Mouse (Mus musculus): Measurements from ENCODE around the gene Tulp4. TPM values are rescaled to one million over a fixed set of nuclear protein-coding genes. Genes with fewer than 3 reads are reported as not detected.
A peak's percentile ranks its signal among the peaks of the same experiment; 100 is the strongest.
"Not testable (repeated sequence)": the region's sequence is repeated elsewhere in the genome, so short reads cannot be mapped to it uniquely, and the experiment has no call there.

Gene Tulp4
- polyA plus RNA-seq, 1 experiment from 2014 or later = 70.9 TPM

DNA sequence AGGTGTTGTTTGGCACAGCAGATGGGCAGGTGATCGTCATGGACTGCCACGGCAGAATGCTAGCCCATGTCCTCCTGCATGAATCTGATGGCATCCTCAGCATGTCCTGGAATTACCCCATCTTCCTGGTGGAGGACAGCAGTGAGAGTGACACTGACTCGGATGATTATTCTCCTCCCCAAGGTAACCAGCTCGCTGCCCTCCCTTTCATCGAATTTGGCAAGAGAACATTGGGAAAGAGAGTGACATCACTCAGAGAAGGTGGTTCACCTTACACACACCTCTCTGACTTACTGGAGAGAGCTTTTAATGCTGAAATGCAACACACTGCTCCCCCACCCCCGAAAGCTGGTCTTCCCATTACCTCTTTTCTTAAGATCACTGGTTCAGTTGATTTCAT lies 92.4 kb downstream of the Tulp4 start:
- 93% methylated on average over 6 of the region's 6 CpGs for WGBS
- no peak overlapping the region for H3K4me3 ChIP-seq (replicated peaks)

DNA sequence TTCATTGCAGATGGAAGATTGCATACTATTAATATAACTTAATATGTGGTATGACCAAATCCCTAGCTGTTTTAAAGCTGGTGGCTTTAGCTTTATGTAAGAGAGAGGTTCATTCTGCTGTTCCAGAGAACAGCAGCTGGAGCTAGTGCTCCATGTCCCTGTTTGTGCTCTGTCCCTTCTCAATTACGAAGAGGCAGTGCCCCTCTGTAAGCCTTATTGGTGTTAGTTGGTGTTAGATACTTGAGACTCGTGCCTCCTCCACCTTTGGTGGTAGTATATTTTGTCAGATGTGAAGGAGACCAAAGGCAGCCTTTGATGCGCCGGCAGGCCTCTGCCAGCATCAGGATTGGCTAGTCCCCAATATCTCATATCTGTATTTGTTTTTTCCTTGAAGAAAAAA lies 92.9 kb downstream of the Tulp4 start:
- Histone ChIP-seq H3K9me3 (no peaks in the 10 kb centered on the region), H3K36me3 (peaks cover 7% of the 10 kb centered on the region), H3K27ac (no peak overlapping the region), H3K4me2 (replicated peaks) (no peak overlapping the region), H3K27me3 (replicated peaks) (no peaks in the 10 kb centered on the region), H3K4me3 (replicated peaks) (no peak overlapping the region), H3K9ac (no peak overlapping the region), H3K4me1 (replicated peaks) (no peaks in the 10 kb centered on the region)
- ATAC-seq = no peak
- 63% methylated on average over 4 of the region's 4 CpGs for WGBS

More for the DNA sequence above, 92.4 kb downstream of the Tulp4 start:
- Histone ChIP-seq H3K9me3 (no peaks in the 10 kb centered on the region), H3K27me3 (replicated peaks) (no peaks in the 10 kb centered on the region), H3K27ac (no peak overlapping the region), H3K9ac (no peak overlapping the region), H3K4me1 (replicated peaks) (no peaks in the 10 kb centered on the region), H3K36me3 (peaks cover 7% of the 10 kb centered on the region), H3K4me2 (replicated peaks) (no peak overlapping the region)
- no peak for ATAC-seq

GRCm38 (mm10) chr17:6201522-6202250 lies 95.4 kb downstream of the Tulp4 start:
- Histone ChIP-seq H3K27ac (no peak overlapping the region), H3K27me3 (replicated peaks) (no peaks in the 10 kb centered on the region), H3K9ac (no peak overlapping the region), H3K4me2 (replicated peaks) (no peak overlapping the region), H3K4me1 (replicated peaks) (no peaks in the 10 kb centered on the region), H3K9me3 (no peaks in the 10 kb centered on the region), H3K36me3 (peaks cover 7% of the 10 kb centered on the region), H3K4me3 (replicated peaks) (no peak overlapping the region)
- ATAC-seq = no peak
- 94% methylated on average over 14 of the region's 14 CpGs for WGBS

DNA sequence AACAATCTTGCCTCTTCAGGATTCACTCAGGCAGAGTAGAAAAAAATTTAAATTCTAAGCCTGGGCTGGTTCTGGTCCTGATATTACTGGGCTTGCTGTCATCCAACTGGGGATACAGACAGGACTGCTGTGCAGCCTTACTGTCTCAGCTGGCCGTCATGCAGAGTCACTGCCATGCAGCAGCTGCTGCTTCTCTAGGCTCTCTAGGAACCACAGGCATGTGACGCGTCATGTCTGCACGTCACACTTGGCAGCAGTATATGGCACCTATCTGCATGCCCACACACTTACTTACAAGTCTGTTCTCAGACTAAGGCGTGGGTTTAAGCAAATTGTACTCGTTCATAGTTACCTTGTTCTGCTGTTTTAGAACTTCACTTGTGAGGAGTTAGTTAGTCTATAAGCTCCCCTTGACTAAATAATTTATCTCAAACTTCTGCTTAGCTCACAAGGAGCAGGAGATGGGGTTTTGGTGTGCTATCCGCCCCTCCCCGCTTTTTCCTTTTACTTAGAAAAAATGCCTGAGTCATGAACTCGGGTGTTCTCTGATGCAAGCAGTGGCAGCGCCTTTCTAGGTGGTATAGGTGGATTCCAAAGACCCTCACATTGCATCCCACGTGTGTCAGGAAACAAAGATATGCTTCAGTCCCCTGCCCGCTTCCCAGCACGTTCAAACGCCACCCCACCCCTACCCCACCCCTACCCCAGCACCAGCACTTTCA lies 96.3 kb downstream of the Tulp4 start:
- no peaks in the 10 kb centered on the region for H3K27me3 ChIP-seq (replicated peaks)
- peaks cover 7% of the 10 kb centered on the region for H3K36me3 ChIP-seq
- H3K4me2 ChIP-seq (replicated peaks) = no peak overlapping the region
- 82% methylated on average over 14 of the region's 14 CpGs for WGBS
- no peak for ATAC-seq
- H3K27ac ChIP-seq = no peak overlapping the region
- H3K9ac ChIP-seq = no peak overlapping the region
- H3K9me3 ChIP-seq = no peaks in the 10 kb centered on the region
- H3K4me3 ChIP-seq (replicated peaks) = no peak overlapping the region
- H3K4me1 ChIP-seq (replicated peaks) = no peaks in the 10 kb centered on the region

DNA sequence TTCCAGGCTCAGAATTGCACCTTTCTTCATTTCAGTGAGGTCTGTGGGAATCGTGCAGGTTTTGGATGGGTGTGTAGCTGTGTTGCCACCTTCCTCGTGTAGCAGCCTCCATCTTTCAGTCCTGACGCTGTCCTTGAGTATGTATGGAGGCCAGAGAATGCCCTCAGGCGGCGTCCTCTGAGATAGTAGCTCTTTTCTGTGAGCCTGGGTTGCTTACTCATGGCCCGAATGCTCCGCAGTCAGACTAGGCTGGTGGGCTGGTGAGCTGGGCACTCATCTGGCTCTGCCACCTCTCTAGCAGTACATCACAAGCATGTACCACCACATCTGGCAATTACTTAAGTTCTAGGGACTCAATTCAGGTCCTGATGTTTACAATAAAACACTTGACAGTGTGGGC lies 96.9 kb downstream of the Tulp4 start:
- no peaks in the 10 kb centered on the region for H3K4me1 ChIP-seq (replicated peaks)
- H3K36me3 ChIP-seq = peaks cover 7% of the 10 kb centered on the region
- no peak overlapping the region for H3K4me3 ChIP-seq (replicated peaks)
- no peak overlapping the region for H3K4me2 ChIP-seq (replicated peaks)
- WGBS = 88% methylated on average over 7 of the region's 7 CpGs
- no peaks in the 10 kb centered on the region for H3K9me3 ChIP-seq
- H3K27me3 ChIP-seq (replicated peaks) = no peaks in the 10 kb centered on the region
- no peak overlapping the region for H3K27ac ChIP-seq
- H3K9ac ChIP-seq = no peak overlapping the region
- ATAC-seq = no peak

- Histone ChIP-seq H3K27ac (no peak overlapping the region), H3K9ac (no peak overlapping the region), H3K4me2 (replicated peaks) (no peak overlapping the region), H3K27me3 (replicated peaks) (no peaks in the 10 kb centered on the region), H3K4me1 (replicated peaks) (no peaks in the 10 kb centered on the region), H3K9me3 (no peaks in the 10 kb centered on the region), H3K4me3 (replicated peaks) (no peak overlapping the region), H3K36me3 (peaks cover 7% of the 10 kb centered on the region)
- no peak for ATAC-seq
- 50% methylated on average over 4 of the region's 4 CpGs for WGBS
Measured at GRCm38 (mm10) chr17:6203795-6204194, 97.6 kb downstream of the Tulp4 start.

GRCm38 (mm10) chr17:6211721-6212120 lies 105.5 kb downstream of the Tulp4 start:
- WGBS = 80% methylated on average over 1 of the region's 1 CpGs
- H3K4me3 ChIP-seq (replicated peaks) = no peak overlapping the region
- no peak for ATAC-seq
- no peak overlapping the region for H3K27ac ChIP-seq
- H3K36me3 ChIP-seq = peaks cover 14% of the 10 kb centered on the region; the same call in 1 of the 2 replicates
- H3K4me2 ChIP-seq (replicated peaks) = no peak overlapping the region
- no peak overlapping the region for H3K9ac ChIP-seq
- H3K4me1 ChIP-seq (replicated peaks) = no peaks in the 10 kb centered on the region
- no peaks in the 10 kb centered on the region for H3K9me3 ChIP-seq
- no peaks in the 10 kb centered on the region for H3K27me3 ChIP-seq (replicated peaks)

DNA sequence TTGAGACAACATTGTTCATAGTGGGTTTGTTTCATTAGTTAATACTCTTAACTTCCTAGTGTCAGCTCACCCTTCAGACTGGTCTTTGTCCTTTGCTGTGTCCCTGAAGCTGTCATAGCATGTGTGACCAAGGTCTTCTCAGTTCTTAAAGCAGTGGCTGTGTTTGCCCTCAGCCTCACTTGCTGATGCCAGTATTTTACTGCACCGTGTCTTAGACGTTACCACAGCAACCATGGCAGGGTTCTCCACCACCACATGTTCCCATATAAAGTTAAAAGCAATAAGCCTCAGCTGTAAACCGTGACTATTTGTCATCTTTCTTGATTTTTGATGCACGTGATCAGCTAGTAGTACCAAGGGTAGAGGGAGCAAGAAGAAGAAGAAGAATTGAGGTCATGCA lies 109.4 kb downstream of the Tulp4 start:
- whole genome bisulfite sequencing = 87% methylated on average over 4 of the region's 4 CpGs
- ATAC-seq = no peak

DNA sequence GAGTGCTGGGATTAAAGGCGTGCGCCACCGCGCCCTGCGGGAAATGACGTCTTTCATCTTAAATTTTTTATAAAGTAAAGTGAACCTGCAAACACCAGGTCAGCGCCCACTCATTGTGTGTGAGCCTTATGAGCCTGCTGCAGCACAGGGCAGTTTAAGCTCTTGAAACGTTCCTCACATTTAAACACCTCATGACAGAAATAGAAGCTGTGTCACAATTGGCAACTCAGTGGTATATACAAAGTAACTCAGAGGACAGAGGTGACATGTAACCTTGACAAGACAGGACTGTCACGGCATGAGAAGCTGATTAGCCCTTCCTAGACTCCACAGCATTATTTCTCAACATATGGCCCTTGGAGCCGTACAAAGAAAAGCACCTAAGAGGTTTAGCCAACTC lies 110.3 kb downstream of the Tulp4 start:
- Histone ChIP-seq H3K4me1 (replicated peaks) (no peaks in the 10 kb centered on the region), H3K9ac (no peak overlapping the region), H3K4me2 (replicated peaks) (no peak overlapping the region), H3K4me3 (replicated peaks) (no peak overlapping the region), H3K9me3 (no peaks in the 10 kb centered on the region), H3K27ac (no peak overlapping the region), H3K36me3 (peaks cover 14% of the 10 kb centered on the region; the same call in 1 of the 2 replicates), H3K27me3 (replicated peaks) (no peaks in the 10 kb centered on the region)
- WGBS = 90% methylated on average over 10 of the region's 10 CpGs
- no peak for ATAC-seq

More for the DNA sequence above, 109.4 kb downstream of the Tulp4 start:
- H3K9ac ChIP-seq = no peak overlapping the region
- H3K4me2 ChIP-seq (replicated peaks) = no peak overlapping the region
- no peaks in the 10 kb centered on the region for H3K9me3 ChIP-seq
- no peaks in the 10 kb centered on the region for H3K4me1 ChIP-seq (replicated peaks)
- H3K4me3 ChIP-seq (replicated peaks) = no peak overlapping the region
- H3K27ac ChIP-seq = no peak overlapping the region
- peaks cover 14% of the 10 kb centered on the region; the same call in 1 of the 2 replicates for H3K36me3 ChIP-seq
- H3K27me3 ChIP-seq (replicated peaks) = no peaks in the 10 kb centered on the region

DNA sequence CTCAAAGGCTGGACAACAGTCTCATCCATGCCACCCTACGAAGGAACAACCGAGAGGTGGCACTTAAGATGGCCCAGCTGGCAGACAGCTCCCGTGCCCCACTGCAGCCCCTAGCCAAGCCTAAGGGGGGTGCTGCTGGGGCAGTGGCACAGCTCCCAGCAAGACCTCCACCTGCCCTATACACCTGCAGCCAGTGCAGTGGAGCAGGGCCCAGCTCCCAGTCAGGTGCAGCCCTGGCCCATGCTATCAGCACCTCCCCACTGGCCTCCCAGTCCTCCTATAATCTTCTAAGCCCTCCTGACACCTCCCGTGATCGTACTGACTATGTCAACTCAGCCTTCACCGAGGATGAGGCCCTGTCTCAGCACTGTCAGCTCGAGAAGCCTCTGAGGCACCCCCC lies 126.4 kb downstream of the Tulp4 start:
- H3K9me3 ChIP-seq; H3K36me3 ChIP-seq; H3K27me3 ChIP-seq (replicated peaks); H3K4me2 ChIP-seq (replicated peaks); H3K4me1 ChIP-seq (replicated peaks); H3K27ac ChIP-seq; ATAC-seq; H3K4me3 ChIP-seq (replicated peaks); H3K9ac ChIP-seq: not testable (repeated sequence)
- no CpG with 5 or more reads among the region's 7 CpGs for WGBS

DNA sequence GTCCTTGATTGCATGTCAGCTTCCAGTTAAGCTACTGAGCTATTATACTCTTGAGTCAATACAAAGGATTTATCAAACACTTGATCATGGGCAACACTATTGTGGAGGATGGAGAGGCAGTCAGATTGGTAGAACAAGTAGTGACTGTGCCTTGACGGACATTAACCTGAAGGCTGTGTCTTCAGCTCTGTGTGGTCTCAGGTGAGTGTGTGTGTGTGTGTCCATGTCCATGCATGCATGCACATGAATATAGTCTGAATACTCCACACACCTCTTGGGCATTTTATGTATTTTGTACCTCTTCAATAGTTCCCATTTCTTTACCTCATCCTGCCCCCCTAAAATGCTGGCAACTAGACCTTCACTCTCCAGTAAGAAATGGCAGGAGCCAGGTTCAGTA lies 145.1 kb downstream of the Tulp4 start:
- ATAC-seq; H3K4me3 ChIP-seq (replicated peaks); H3K4me2 ChIP-seq (replicated peaks); H3K9me3 ChIP-seq; H3K27ac ChIP-seq; H3K4me1 ChIP-seq (replicated peaks); H3K9ac ChIP-seq; H3K27me3 ChIP-seq (replicated peaks); H3K36me3 ChIP-seq: not testable (repeated sequence)
- 90% methylated on average over 1 of the region's 1 CpGs for WGBS

DNA sequence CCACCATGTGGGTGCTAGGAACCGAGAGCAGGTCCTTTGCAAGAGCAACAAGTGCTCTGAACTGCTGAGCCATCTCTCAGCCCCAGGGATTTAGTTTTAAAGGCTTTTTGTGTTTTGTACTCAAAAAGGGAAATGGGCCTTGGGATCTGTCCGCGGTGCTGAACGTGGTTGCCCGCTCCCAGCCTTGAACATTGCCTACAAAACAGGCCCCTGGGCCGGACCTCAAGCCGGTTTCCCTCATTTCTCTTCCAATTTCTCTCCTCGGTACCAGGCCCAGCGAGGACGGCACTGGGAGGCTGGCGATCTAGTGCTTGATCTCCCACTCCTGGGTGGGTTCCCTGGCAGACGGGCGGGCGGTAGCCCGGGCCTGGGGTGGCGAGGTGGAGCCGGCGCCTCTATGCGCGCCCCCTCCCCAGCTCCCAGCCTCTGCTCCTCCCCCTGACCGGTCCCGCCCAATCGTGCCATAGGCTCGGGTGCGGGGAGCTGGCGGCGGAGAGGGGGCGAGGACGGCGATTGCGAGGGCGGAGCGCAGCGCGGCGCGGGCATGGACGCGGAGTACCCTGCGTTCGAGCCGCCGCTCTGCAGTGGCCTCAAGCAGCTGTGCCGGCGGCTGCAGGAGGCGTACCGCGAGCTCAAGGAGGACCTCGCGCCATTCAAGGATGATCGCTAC lies 150.3 kb downstream of the Tulp4 start, which contains the start of gene Tmem181a:
Gene Tmem181a, plus strand, starts transcription at position 461 of the 670 bp plus-strand sequence.
- H3K36me3 ChIP-seq; H3K4me3 ChIP-seq (replicated peaks); H3K9me3 ChIP-seq; H3K9ac ChIP-seq; H3K4me1 ChIP-seq (replicated peaks); H3K27me3 ChIP-seq (replicated peaks); H3K27ac ChIP-seq: not testable (repeated sequence)
- ATAC-seq = peak; percentile 71
- under 1% methylated on average over 28 of the region's 51 CpGs for WGBS
- H3K4me2 ChIP-seq (replicated peaks) = peak within 1 kb of the TSS; percentile 45
